Mouse (Mus musculus): Measurements from ENCODE around the gene Tirap. TPM values are rescaled to one million over a fixed set of nuclear protein-coding genes. Genes with fewer than 3 reads are reported as not detected.

Gene Tirap
- 20.3 and 21.8 TPM in 2 replicates for polyA plus RNA-seq (2016; fragmentation: Nextera tagmentation; extraction: Ambion mirVana)

DNA sequence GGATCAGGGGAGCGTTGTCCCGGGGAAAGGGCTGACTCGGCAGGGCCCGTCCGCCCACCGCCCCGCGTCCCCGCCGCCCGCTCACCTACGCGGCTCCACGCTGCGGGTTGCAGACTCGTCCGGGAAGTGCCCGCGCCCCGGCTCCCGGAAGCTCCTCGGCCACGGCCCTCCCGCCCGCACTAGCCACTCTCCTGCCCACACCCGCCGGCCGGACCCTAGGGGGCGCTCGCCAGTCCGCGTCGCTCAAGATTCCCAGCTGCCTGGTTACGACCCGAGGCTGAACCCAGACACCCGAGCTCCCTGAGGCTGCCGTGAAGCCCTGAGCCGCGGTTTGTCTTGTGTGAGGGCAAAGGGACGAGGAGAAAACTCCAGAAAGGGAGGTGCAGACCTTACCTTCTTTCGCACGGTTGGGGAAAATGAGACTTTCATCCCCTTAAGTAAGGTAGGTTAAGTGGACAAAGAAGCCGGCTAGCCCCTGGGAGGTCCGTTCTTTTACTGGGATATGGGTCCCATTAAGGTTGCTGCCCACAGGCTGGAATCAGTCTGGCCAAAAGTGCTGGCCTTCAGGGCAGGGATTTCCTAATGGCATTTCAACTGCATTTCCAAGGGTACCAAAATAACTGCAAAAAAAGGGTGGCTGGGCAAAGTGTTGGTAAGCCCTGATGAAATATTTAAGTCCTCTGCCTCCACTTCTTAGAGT, at the start of gene Tirap, which contains the start of gene Srpr:
TSS of gene Tirap (minus strand) at position 520 of the 700 bp plus-strand sequence.
TSS of gene Srpr (plus strand) at position 404 of the 700 bp plus-strand sequence.
- DNase-seq (ENCODE audit: low spot score): peak; percentile 95
- H3K27ac ChIP-seq (replicated peaks): peak within 1 kb of the TSS; percentile 87
- H3K9me3 ChIP-seq: no peaks in the 10 kb centered on the region
- H3K27me3 ChIP-seq (replicated peaks; ENCODE audit: low read depth, poor library complexity, severe bottlenecking): no peaks in the 10 kb centered on the region
- peak within 1 kb of the TSS; percentile 78 for H3K4me3 ChIP-seq
- H3K4me1 ChIP-seq: peaks cover 26% of the 10 kb centered on the region
- H3K36me3 ChIP-seq (replicated peaks): peaks cover 8% of the 10 kb centered on the region
- under 1% methylated on average over 44 of the region's 44 CpGs for WGBS

DNA sequence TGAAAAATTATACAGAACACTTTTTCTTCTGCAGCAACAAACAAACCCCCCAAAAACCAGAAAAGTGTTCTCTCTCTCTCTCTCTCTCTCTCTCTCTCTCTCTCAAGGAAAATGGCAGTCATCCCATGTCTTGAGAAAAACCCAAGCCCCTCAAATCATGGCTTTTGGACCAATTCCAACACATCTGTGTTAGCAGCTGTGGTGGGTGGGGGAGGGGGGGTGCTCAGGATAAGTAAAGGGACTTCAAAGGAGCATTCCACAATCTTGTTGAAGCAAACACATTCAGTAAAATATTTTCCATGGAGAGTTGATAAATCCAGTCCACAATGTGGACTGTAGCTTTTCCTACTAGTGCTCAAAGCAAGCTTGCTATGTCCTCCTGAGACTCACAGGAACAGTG, 49.4 kb upstream of the Tirap start:
- Histone ChIP-seq H3K9me3 (0 out of 2 replicates have a peak, but pooled peaks cover 2% of the 10 kb centered on the region), H3K4me3 (no peak overlapping the region), H3K4me1 (no peaks in the 10 kb centered on the region), H3K27ac (replicated peaks) (no peak overlapping the region), H3K27me3 (replicated peaks; ENCODE audit: low read depth, poor library complexity, severe bottlenecking) (no peaks in the 10 kb centered on the region), H3K36me3 (replicated peaks) (0 out of 2 replicates have a peak, but pooled peaks cover 2% of the 10 kb centered on the region)
- DNase-seq (ENCODE audit: low spot score): no peak

DNA sequence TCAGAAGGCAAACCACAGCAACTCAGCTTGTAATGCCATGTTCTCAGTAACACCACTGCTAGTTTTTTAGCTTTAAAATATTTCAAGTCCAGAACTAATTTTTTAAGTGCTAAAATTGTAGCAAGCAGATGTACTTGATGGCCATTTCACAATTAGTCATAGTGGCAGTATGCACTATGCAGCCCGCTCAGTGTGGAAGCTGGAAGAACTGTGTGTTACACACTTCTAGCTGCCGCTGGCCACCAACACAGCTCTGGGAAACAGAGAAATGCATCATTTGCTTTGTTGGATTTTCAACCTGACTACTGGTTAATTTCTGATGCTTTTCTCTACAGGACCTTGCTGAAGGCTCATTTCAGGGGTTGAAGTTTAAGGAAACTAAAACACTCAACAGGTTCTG, 47.3 kb upstream of the Tirap start:
- 93% methylated on average over 2 of the region's 2 CpGs for WGBS
- Histone ChIP-seq H3K27me3 (replicated peaks; ENCODE audit: low read depth, poor library complexity, severe bottlenecking) (no peaks in the 10 kb centered on the region), H3K4me3 (no peak overlapping the region), H3K27ac (replicated peaks) (no peak overlapping the region), H3K4me1 (no peaks in the 10 kb centered on the region), H3K36me3 (replicated peaks) (0 out of 2 replicates have a peak, but pooled peaks cover 2% of the 10 kb centered on the region), H3K9me3 (no peaks in the 10 kb centered on the region)
- no peak for DNase-seq (ENCODE audit: low spot score)

DNA sequence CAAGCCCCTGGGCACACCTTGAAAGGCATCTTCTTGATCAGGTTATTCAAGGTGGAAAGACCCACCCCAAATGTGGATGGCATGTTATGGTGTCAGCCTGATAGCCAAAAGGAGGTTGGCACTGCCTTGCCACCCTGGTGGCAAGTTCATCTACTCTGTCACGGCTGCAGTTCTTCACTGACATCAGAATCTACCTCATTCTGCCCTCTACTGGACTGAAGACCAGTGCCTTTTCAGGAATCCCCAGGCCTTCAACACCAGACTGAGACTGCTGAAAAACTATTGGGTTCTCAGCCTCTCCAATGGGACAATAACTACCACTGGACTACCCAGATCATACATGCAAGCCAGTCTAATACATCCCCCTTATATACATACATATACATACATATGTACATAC, 39.6 kb upstream of the Tirap start:
- WGBS: 72% methylated on average over 1 of the region's 1 CpGs
- Histone ChIP-seq H3K36me3 (replicated peaks) (peaks cover 18% of the 10 kb centered on the region), H3K4me3 (no peak overlapping the region), H3K9me3 (no peaks in the 10 kb centered on the region), H3K27me3 (replicated peaks; ENCODE audit: low read depth, poor library complexity, severe bottlenecking) (no peaks in the 10 kb centered on the region), H3K27ac (replicated peaks) (no peak overlapping the region), H3K4me1 (peaks cover 6% of the 10 kb centered on the region; the same call in 1 of the 2 replicates)
- DNase-seq (ENCODE audit: low spot score): no peak

DNA sequence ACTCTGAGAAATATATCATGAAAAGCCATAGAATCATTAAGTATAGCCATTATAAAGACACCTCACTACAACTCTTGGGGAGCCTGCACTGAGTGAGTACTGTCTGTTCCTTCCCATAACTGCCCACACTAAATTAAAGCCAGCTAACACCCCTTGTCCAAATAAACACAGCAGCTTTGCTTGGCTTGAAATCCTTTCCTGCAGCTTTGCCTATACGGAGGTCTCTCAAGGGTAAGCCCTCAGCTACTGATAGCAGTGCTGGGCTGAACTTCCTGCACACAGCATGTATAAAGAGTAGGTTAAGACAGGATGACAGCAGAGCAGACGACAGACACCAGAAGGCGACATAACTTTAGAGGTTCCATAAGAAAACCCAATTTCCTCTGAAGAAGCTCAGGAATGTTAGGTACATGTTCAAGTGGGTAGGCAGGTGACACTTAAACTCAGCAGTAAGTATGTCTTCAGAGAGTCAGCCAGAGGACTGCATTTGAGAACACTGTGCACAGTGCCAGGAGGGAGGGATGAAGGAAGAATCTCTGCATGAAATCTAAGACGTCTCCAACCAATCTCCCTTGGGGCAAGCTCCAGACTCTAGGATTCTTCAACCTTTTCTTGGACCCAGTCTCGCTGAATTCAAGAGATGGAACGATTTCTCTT, 39.0 kb upstream of the Tirap start:
- no peak for DNase-seq (ENCODE audit: low spot score)
- H3K27me3 ChIP-seq (replicated peaks; ENCODE audit: low read depth, poor library complexity, severe bottlenecking): no peaks in the 10 kb centered on the region
- 67% methylated on average over 6 of the region's 6 CpGs for WGBS

DNA sequence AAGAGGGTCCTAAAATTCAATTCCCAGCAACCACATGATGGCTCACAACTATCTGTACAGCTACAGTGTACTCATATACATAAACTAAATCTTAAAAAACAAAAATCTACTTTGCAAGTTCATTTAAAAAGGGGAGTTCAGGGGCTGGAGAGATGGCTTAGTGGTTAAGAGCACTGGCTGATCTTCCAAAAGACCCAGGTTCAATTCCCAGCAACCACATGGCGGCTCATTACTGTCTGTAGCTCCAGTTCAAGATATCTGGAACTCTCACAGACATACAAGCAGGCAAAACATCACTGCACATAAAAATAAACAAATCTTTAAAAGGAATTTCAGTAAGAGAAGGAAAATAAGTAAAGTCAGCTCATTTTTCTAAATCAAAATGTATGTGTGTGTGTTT, 38.3 kb upstream of the Tirap start:
- Histone ChIP-seq H3K4me3 (no peak overlapping the region), H3K9me3 (no peaks in the 10 kb centered on the region), H3K4me1 (peaks cover 6% of the 10 kb centered on the region; the same call in 1 of the 2 replicates), H3K27me3 (replicated peaks; ENCODE audit: low read depth, poor library complexity, severe bottlenecking) (no peaks in the 10 kb centered on the region), H3K27ac (replicated peaks) (no peak overlapping the region), H3K36me3 (replicated peaks) (peaks cover 31% of the 10 kb centered on the region)
- 97% methylated on average over 1 of the region's 1 CpGs for WGBS
- no peak for DNase-seq (ENCODE audit: low spot score)

More for the DNA sequence above, 39.0 kb upstream of the Tirap start:
- Histone ChIP-seq H3K4me3 (no peak overlapping the region), H3K4me1 (peaks cover 6% of the 10 kb centered on the region; the same call in 1 of the 2 replicates), H3K36me3 (replicated peaks) (peaks cover 25% of the 10 kb centered on the region), H3K27ac (replicated peaks) (no peak overlapping the region), H3K9me3 (no peaks in the 10 kb centered on the region)

DNA sequence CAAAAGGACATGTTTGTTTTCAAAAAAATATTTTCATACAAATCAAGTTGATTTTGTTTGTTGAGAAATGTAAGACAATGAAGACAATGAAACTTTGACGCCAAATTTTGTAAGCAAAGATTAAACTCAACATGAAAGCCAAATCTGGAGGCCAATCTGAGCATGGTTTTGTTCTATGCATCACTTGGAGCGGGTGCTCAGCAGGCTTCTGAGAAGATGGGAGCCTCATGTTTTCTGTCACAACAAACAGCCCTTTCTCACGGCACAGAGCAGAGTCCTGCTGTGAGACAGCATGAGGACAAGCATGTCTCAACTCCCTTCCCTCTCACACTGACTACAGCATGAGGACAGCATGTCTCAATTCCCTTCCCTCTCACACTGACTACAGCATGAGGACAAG, 35.9 kb upstream of the Tirap start:
- H3K27me3 ChIP-seq (replicated peaks; ENCODE audit: low read depth, poor library complexity, severe bottlenecking): no peaks in the 10 kb centered on the region
- no peak overlapping the region for H3K27ac ChIP-seq (replicated peaks)
- peaks cover 6% of the 10 kb centered on the region; the same call in 1 of the 2 replicates for H3K4me1 ChIP-seq
- no peak overlapping the region for H3K4me3 ChIP-seq
- WGBS: 60% methylated on average over 3 of the region's 3 CpGs
- no peaks in the 10 kb centered on the region for H3K9me3 ChIP-seq
- H3K36me3 ChIP-seq (replicated peaks): peaks cover 54% of the 10 kb centered on the region
- DNase-seq (ENCODE audit: low spot score): no peak

- Histone ChIP-seq H3K9me3 (no peaks in the 10 kb centered on the region), H3K27me3 (replicated peaks; ENCODE audit: low read depth, poor library complexity, severe bottlenecking) (no peaks in the 10 kb centered on the region), H3K4me3 (no peak overlapping the region), H3K27ac (replicated peaks) (no peak overlapping the region), H3K36me3 (replicated peaks) (peaks cover 57% of the 10 kb centered on the region), H3K4me1 (no peaks in the 10 kb centered on the region)
- DNase-seq (ENCODE audit: low spot score): no peak
- 92% methylated on average over 3 of the region's 3 CpGs for WGBS
Observed at GRCm38 (mm10) chr9:35228671-35229070, 28.6 kb upstream of the Tirap start.

- no peaks in the 10 kb centered on the region for H3K4me1 ChIP-seq
- H3K4me3 ChIP-seq: no peak overlapping the region
- DNase-seq (ENCODE audit: low spot score): no peak
- H3K9me3 ChIP-seq: no peaks in the 10 kb centered on the region
- 98% methylated on average over 3 of the region's 3 CpGs for WGBS
- H3K36me3 ChIP-seq (replicated peaks): peaks cover 80% of the 10 kb centered on the region
- H3K27me3 ChIP-seq (replicated peaks; ENCODE audit: low read depth, poor library complexity, severe bottlenecking): no peaks in the 10 kb centered on the region
- H3K27ac ChIP-seq (replicated peaks): no peak overlapping the region
Observed at GRCm38 (mm10) chr9:35223466-35223865, 23.4 kb upstream of the Tirap start.

GRCm38 (mm10) chr9:35217963-35218362, 17.9 kb upstream of the Tirap start:
- Histone ChIP-seq H3K27me3 (replicated peaks; ENCODE audit: low read depth, poor library complexity, severe bottlenecking) (no peaks in the 10 kb centered on the region), H3K4me3 (no peak overlapping the region), H3K4me1 (no peaks in the 10 kb centered on the region), H3K36me3 (replicated peaks) (peaks cover 97% of the 10 kb centered on the region), H3K9me3 (no peaks in the 10 kb centered on the region), H3K27ac (replicated peaks) (no peak overlapping the region)
- no peak for DNase-seq (ENCODE audit: low spot score)
- 76% methylated on average over 1 of the region's 1 CpGs for WGBS

DNA sequence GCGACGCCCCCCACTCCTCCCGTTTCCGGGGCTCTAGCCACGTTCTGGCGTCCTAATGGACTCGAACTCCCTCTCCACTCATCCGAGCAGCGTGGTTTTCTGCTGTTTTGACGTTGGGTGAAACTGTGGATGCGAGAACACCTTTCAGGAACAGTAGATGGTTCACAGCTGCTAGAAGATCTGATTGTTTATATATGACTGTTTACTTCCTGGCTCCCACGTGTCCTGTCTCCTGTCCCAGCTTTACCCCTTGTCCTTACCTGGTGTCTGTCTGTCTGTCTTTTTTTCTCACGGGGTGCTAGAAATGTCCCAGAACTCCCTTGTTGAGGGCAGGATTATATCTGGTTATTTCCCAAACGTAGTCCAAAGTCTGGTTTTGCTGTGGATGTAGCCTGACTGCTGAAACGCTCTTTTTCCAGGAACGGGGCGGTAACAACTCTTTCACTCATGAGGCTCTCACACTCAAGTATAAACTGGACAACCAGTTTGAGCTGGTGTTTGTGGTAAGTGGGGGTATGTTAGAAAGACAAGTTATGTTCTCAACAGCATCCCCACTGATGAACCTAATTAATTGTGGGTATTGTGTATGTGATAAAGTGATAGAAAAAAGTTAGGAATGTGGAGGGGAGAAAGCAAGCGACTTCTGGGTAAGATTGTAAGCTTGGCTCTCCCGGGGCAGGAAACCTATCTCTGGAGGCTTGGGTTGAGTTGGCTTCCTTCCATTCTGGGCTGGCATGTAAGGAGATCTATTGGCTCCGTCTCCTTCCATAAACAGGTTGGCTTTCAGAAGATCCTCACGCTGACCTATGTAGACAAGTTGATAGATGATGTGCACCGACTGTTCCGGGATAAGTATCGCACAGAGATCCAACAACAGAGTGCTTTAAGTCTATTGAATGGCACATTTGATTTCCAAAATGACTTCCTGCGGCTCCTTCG, 11.8 kb upstream of the Tirap start:
- Histone ChIP-seq H3K27me3 (replicated peaks; ENCODE audit: low read depth, poor library complexity, severe bottlenecking) (no peaks in the 10 kb centered on the region), H3K9me3 (no peaks in the 10 kb centered on the region), H3K27ac (replicated peaks) (peak overlapping the region; percentile 92), H3K36me3 (replicated peaks) (peaks cover 69% of the 10 kb centered on the region), H3K4me1 (peaks cover 17% of the 10 kb centered on the region), H3K4me3 (peak overlapping the region; percentile 90)
- DNase-seq (ENCODE audit: low spot score): no peak
- WGBS: 37% methylated on average over 26 of the region's 26 CpGs
